Mouse (Mus musculus): ENCODE results near the gene Cyp2d22.

DNA sequence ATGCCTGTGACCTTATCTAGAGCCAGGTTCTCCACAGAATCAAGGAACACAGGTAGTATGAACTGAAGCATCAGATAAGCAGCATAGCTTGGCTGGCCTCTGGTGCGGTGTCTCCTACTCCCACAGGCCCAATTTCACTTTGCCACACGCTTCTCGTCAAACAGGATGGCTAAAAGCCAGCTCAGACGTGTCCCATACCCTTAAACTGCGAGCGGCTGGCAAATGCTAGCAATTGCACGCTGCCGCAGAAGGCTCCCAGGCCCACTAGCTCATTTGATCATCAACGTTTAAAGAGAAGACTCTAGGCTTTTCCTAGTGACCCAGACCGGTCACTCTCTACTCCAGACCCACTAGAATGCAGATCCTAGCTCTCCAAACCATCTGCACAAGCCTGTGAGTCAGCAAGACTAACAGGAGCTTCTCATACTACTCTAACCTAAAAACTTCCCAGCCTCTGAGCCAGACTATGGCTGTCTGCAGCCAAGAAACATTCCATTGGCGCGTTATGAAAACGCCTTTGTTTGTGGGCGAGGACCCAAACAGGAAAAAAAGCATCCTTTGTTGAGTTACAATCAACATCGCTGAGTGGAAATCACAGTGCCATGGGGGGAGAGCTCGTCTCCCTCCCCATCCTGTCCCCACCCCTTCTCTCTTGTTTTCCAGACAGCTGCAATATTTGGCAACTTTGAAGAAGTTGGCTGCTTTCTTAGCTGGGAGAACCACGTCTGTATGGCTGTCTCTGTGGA, 3.5 kb downstream of the Cyp2d22 start:
- TF ChIP-seq GATA1 (IDR thresholded peaks at IDR 0.05; ENCODE audit: borderline replicate concordance, low read length) (no peak), FLI1 (IDR thresholded peaks at IDR 0.05; ENCODE audit: low read length) (no peak)

Data from megakaryocyte, embryonic 14.5 days (primary cell).